Mouse (Mus musculus): ENCODE results near the gene Epha2. TPM values are rescaled to one million over a fixed set of nuclear protein-coding genes. Genes with fewer than 3 reads are reported as not detected.
A peak's percentile ranks its signal among the peaks of the same experiment; 100 is the strongest.

The Epha2 gene
- total RNA-seq, 2 experiments from 2014 or later = 1.3 to 1.7 TPM

- no peak for DNase-seq
Measured at GRCm38 (mm10) chr4:141334695-141335094, 33.7 kb downstream of the Epha2 start.

DNA sequence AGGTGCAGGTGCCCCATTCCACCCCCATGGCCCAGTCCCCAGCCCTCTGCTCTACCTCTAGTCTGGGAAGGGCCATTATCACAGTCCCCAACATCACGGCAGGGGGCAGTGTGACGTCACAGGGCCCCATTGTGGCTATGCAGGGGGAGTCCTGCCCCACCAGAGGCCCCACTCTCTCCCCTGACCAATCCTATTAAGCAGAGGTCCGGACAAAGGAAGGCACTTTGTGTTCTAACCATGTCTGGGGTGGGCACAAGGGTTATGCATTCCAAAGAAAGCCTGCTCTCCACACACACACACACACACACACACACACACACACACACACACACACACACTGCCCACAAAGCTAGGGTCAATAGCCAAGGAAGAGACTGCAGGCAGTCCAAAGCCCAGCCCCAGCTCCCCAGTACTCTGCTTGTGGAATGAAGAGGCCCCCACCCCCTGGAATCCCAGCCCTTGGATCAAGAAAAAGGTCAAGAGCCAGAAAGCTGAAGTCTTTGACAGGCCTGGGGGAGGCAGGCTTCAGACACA, 34.3 kb downstream of the Epha2 start:
- no peak for DNase-seq

- no peak for DNase-seq
Measured at GRCm38 (mm10) chr4:141336196-141336595, 35.2 kb downstream of the Epha2 start.

DNA sequence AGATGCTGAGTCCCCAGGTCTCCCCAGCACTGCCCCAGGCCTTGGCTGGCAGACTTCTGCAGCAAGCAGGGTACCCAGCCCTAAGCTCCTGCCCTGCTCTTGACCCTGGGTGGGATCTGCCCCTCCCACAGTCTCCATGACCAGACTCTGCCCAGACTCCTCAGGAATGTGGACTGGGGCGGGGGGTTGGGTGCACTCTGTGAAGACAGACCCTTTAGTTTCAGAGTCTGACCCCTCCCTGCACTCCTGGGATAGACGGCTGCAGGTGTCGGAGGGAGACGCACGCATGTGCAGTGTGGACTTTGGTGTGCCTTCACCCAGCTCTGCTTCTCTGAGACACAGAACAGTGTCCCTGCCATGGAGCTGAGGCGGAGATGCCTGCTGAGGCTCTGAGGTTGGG, 36.9 kb downstream of the Epha2 start:
- DNase-seq = no peak

DNA sequence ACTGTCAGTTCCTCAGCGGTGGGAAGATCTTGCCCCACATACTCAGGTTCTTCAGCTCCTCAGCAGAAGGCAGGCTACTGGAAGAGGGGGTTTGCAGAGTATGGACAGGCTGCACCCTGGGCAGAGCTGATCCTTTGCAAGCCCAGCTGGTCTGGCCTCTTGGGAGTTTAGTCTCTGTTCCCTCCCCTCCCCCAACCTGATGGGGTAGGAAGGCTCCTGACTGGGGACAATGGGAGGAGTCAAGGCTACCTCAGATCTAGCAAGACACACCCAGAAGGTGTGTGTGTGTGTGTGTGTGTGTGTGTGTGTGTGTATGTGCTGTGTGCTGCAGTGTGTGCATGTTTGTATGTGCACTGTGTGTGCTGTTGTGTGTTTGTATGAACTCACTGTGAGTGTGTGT, 37.8 kb downstream of the Epha2 start:
- DNase-seq = no peak

DNA sequence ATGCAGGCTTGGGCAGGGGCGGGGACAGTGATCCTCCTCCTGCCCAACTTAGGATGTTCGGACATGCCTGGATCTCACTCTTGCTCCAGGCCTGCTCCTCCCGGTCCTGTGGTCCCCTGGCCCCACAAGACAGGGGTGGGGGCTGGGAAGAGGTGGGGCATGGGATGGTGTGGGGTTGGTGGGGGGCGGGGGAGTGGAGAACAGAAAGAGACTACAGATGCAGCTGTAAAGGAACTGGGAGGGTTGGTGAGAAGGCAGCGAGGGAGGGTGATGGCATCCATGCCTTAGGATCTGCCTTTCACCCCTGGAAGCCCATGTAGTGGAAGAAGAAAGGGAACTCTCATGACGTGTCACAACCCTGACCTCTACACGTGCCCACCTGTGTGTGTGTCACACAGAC, 40.4 kb downstream of the Epha2 start:
- DNase-seq = no peak

GRCm38 (mm10) chr4:141343515-141343914, 42.5 kb downstream of the Epha2 start:
- no peak for DNase-seq

GRCm38 (mm10) chr4:141345219-141345618, 44.2 kb downstream of the Epha2 start:
- no peak for DNase-seq

GRCm38 (mm10) chr4:141347365-141347797, 46.3 kb downstream of the Epha2 start:
- DNase-seq = no peak

- no peak for DNase-seq
Measured at GRCm38 (mm10) chr4:141348616-141349015, 47.6 kb downstream of the Epha2 start.

DNA sequence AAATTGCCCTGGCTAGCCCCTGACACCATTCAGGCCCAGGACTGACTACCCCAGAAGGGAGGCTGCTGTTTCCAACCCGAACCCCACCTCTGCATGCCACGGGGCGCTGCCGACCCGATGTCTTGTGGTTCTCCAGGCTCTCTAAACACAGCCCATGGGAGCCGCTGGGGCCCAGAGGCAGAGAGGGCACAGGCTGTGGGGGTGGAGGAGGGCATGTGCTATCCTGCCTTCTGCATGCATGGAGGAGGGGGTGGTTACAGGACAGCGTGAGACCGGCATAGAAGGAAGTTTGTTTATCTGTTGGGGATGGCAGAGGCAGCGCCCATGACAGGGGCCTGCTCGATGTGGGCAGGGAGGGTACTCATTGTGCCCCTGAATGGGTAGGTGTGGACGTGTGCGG, 49.0 kb downstream of the Epha2 start:
- no peak for DNase-seq

- no peak for DNase-seq
Measured at GRCm38 (mm10) chr4:141351972-141352371, 50.9 kb downstream of the Epha2 start.

- no peak for DNase-seq
Measured at GRCm38 (mm10) chr4:141352986-141353385, 51.9 kb downstream of the Epha2 start.

DNA sequence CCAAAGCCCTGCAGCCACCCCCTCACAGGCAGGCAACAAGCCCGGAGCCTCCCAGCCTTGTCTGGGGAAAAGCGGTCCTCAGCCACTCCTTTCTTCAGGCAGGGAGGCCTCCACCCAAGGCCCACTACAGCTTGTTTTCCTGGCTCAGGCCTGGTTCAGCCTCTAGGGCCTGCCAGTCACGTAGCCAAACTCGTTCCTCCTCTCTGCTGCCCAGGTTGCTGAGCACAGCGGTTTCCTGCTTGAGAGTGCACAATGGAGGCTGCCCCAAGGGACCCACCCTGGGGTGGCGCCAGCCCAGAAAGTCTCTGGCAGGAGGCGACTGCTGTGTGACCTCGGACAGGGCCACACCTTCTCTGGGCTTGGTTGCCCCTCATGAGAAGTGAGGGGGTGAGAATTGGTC, 52.8 kb downstream of the Epha2 start:
- no peak for DNase-seq

- no peak for DNase-seq
Measured at GRCm38 (mm10) chr4:141357811-141358210, 56.8 kb downstream of the Epha2 start.

DNA sequence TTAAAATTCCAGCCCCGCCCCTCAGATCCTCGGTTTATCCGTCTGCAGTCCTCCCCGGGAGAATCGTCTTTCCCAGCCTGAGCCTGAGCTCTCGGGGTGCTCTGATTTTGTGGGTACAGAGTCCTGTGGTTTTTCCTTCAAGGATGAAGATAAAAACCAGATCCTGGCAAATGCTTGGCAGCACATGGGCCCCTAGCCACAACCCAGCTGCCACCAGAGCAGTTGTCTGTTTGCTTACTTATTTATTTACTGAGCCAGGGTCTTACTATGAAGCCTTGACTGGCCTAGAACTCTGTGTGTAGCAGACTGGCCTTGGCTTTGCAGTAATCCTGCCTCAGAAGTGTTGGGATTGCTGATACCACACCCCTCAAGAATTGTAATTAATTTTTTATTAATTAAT, 58.2 kb downstream of the Epha2 start:
- DNase-seq = no peak

DNA sequence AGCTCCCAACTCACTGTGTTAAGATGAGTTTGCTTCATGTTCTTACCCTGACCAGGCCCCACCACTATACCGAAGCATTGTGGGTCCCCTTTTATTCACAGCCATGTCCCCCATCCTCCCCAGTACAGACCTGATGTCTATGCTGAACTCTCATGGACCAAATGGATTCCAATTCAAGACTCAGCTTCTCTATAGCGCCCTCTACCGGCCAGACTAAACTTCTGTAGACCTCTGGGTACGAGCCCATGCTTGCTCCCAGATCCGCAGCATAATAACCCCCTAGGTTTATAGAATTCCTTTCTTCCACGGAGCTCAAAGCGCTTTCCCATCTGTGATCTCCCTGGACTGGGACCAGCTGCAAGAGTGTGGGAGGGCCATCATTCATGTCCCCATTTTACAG, 59.8 kb downstream of the Epha2 start:
- no peak for DNase-seq

GRCm38 (mm10) chr4:141362937-141363548, 62.0 kb downstream of the Epha2 start:
- DNase-seq = peak; percentile 58 to 60

GRCm38 (mm10) chr4:141365126-141365525, 64.1 kb downstream of the Epha2 start:
- no peak for DNase-seq

- DNase-seq = no peak
Measured at GRCm38 (mm10) chr4:141365876-141366275, 64.8 kb downstream of the Epha2 start.

DNA sequence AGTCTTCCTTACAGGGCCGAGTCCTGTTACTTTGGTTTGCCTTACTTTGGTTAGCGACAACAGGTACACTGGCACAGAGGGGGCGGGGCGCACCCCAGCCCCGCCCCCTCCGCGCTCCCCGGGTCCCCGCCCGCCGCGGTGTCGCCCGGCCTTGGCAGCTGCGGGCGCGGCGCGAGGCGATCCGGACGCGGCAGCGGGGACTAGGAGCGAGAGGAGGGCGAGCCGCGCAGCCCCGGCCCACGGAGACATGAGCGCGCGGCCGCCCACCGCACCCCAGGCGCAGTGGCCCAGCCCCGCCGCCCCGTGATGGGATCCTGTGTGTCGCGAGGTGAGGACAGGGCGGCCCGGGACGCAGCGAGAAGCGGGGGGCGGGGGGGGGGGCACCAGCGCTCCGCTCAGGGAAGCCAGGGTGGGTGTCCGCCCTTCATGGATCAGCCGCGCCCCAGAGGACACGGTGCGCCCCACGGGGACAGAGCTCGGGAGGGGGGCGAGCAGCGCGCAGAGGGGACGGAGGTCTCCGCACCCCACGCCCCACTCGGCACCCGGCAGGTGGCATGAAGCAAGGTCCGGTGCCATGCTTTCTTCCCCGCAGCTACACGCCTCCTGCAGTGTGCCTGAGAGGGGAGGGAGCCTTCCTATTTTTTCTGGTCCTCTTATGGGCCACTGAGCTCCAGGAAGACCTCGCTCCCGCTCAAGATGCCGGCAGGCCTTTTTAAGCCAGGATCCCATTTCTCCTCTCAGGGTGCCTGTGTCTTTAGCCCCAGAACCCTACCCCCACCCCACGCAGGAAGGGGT, 67.2 kb downstream of the Epha2 start, which contains the start of gene Fam131c:
Gene Fam131c, plus strand, starts transcription at position 224 of the 795 bp plus-strand sequence.
- no peak for DNase-seq

DNA sequence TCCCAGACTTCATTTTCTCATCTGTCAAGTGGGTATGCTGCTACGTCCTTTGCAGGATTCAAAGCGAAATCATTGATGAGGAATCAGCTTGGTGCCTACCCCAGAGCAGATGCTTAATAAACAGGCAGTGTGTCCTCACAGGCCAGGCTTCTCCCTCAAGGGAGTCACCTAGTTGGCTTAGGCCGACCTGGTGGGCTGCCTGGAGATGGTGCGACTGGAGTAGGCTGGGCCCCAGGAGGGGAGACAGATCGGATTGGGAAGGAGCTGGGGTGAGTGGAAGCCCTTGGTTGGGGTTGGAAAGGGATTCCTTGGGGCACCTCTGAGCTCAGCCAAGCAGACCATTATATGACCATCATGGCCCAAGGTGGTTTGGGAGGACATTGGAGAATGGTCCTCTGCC, 71.4 kb downstream of the Epha2 start:
- no peak for DNase-seq

Data from layer of hippocampus, postnatal 36 days (tissue).